Mouse (Mus musculus) adrenal gland (tissue): ENCODE results near the gene Pcbp1.

Experiments used
- microRNA-seq, 2 experiments: library from miRNA; unstranded; fragments of <30 nt; microRNA quantifications; one replicate each; pipeline ENCODE4; 2019

The Pcbp1 gene

Small RNA genes within 50 kb of the gene (microRNA-seq; reads per million reads assigned to microRNA genes)
- gene Gm22184 = 0 reads per million in 2 experiments
